Mouse (Mus musculus) liver, adult 10 weeks (tissue): ENCODE measurements around the gene Glra1. TPM values are rescaled to one million over a fixed set of nuclear protein-coding genes. Genes with fewer than 3 reads are reported as not detected.

Experiments
- polyA plus RNA-seq: library from polyadenylated mRNA; stranded (reverse); fragments of 350-450 nt; fragmentation: Illumina TruSeq; extraction: RNeasy Lipid Tissue Mini Kit (QIAGEN cat#74804); gene quantifications from one replicate; pipeline ENCODE4 v1.2.3, GENCODE M21; 2014; ENCODE audit warnings: low read depth, low replicate concordance

The Glra1 gene
- polyA plus RNA-seq = not detected

DNA sequence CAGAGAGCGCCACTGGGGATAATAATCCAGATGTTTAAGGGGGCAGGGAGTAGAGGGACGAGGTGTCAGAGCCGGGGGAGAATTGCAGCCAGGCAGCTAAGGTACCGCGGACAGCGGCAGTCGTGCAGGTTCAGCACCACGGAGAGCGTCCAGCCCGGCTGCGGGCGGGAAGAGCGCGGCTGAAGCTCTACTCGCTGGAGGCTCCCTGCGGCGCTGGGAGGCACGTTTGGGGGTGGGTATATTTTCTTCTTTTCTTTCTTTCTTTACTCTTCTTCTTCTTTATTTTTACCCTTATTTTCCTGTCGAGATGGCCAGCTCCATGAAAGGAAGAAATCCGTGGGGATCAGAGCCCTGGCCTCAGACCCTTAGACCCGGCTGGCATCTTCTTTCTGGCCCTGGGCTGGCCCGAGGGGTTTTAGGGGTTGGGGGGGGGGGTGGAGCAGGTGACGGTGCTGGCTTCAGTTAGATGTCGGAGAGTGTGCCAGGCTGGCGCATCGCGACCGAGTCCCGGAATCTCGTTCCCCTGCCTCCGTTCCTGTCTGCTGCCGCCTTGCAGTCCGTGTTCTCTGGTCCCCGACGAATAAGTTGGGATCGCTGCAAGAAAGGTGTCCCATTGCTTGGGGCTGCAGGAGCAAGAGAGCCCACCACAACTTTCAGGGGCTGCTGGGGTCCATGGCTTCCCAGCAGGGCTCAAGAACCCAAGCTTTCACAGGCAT lies at the start of gene Glra1:
Gene Glra1 (minus strand): TSS at position 391 of the 716 bp plus-strand sequence.

GRCm38 (mm10) chr11:55469048-55469843 lies 138.8 kb downstream of the Glra1 start, which contains the start of gene G3bp1:
Gene G3bp1 (plus strand): TSS chr11:55469685.

Other genes starting within 250 kb of the Glra1 start
- 36.6 TPM for gene Sparc, start 185.0 kb downstream of the Glra1 start, polyA plus RNA-seq
- gene Atox1, start 147.0 kb downstream of the Glra1 start, polyA plus RNA-seq = 8.6 TPM
- gene G3bp1, start 138.5 kb downstream of the Glra1 start, polyA plus RNA-seq = 12.9 TPM